ENCODE assay signal across 15 mouse cellular contexts in the genomic region with DNA sequence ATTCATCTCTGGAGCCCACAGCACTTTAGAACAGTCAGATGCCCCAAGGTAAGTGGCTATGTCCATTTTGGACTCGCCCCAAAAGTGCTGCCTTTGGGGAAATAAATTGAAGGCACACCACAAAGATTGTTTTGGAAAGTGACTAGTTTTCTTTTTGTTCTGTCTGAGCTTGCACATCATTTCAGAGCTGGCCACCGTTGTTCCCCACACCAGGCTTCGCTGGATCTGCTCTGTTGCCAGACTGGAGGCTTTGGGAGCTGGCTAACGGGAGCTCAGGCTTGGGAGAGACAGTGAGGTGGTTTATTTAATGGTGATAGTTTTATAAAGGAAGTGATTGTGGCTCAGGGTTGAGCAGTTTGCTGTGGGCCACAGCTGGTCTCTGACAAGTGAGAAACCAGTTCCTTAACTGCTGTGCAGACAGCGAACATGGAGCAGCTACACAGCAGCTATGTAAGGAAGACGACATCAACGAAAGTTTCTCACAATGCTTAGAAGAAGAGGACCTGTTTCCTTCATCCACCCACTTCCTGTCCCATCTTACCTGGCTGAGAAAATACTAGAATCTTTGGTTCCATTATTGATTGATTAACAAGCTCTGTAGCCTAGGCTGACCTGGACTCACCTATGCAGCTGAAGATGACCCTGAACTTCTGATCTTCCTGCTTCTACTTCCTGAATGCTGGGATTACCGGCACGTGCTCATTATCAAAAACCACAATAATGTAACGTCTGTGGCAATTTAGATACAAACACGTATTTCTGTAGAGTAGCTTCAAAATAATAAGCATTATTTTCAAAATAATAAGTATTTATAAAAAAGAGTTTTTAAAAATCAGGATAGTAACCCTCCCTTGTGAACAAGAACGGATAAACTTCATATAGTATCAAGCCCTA.
DNase-seq lines count a peak whose midpoint lies in the region; ATAC-seq and TF ChIP-seq lines count a peak whose summit lies in the region.
"Had no signal": no experiment of that assay in that cellular context is flagged by ENCODE, and none has a peak within 500 bp of the region (broad histone marks: within the 10 kb centered on the region; RNA-seq: fewer than 3 reads in every experiment).

No protein-coding gene starts in this region.

- ATAC-seq in heart, embryonic 11.5 days (replicated peaks; ENCODE audit: insufficient number of reproducible peaks, low FRiP score, low TSS enrichment) = no peak
- ATAC-seq in liver, embryonic 12.5 days = no peak
- ATAC-seq in hematopoietic stem cell, adult 5-6 weeks (replicated peaks in 1 of 2; ENCODE audit: insufficient read depth in 1 of 2, low FRiP score in 2 of 2, low TSS enrichment in 1 of 2, low read depth in 1 of 2, poor library complexity in 2 of 2, severe bottlenecking in 2 of 2) = peak; percentile 42 to 51; a peak in 3 of 4 replicates
- no peak for ATAC-seq in inflammation-experienced regulatory T-cells, adult 6 months
- no peak for ATAC-seq in forebrain, embryonic 14.5 days
- ATAC-seq: forebrain, embryonic 16.5 days; liver, postnatal 0 days had no signal

- TF ChIP-seq POLR2A in liver, adult 2 months (IDR thresholded peaks at IDR 0.05; ENCODE audit: extremely low read depth, insufficient read depth, low read length) = no peak
- TF ChIP-seq POLR2A in MEL (IDR thresholded peaks at IDR 0.05; ENCODE audit: control insufficient read depth in 1 of 2, insufficient read depth in 1 of 2, low read depth in 1 of 2, low read length in 2 of 2, poor library complexity in 1 of 2) = no peak

- H3K27me3 ChIP-seq in heart, embryonic 11.5 days (ENCODE audit: control insufficient read depth, insufficient read depth, low read length) = no peaks in the 10 kb centered on the region
- H3K27me3 ChIP-seq in liver, adult 2 months (ENCODE audit: control insufficient read depth, insufficient read depth, low read length) = no peaks in the 10 kb centered on the region
- no peaks in the 10 kb centered on the region for H3K27me3 ChIP-seq in liver, embryonic 12.5 days (replicated peaks)
- H3K27me3 ChIP-seq in MEL (ENCODE audit: control insufficient read depth in 1 of 2, insufficient read depth in 2 of 2, low read length in 2 of 2) = no peaks in the 10 kb centered on the region
- H3K27me3 ChIP-seq in forebrain, embryonic 14.5 days (replicated peaks; ENCODE audit: control insufficient read depth, insufficient read depth, low read length) = no peaks in the 10 kb centered on the region

- no peak overlapping the region for H3K9ac ChIP-seq in heart, embryonic 11.5 days (ENCODE audit: low read depth, low read length)
- no peak overlapping the region for H3K9ac ChIP-seq in liver, adult 2 months (ENCODE audit: low read depth, low read length)
- H3K9ac ChIP-seq in liver, embryonic 12.5 days = no peak overlapping the region
- no peak overlapping the region for H3K9ac ChIP-seq in MEL (ENCODE audit: control insufficient read depth, low read depth, low read length, poor library complexity, severe bottlenecking)
- no peak overlapping the region for H3K9ac ChIP-seq in forebrain, embryonic 14.5 days (ENCODE audit: low read length)
- H3K9ac ChIP-seq: liver, postnatal 0 days had no signal

- no peaks in the 10 kb centered on the region for H3K9me3 ChIP-seq in heart, embryonic 11.5 days (replicated peaks; ENCODE audit: control insufficient read depth, low read length)
- H3K9me3 ChIP-seq in liver, embryonic 12.5 days (replicated peaks) = no peaks in the 10 kb centered on the region
- no peaks in the 10 kb centered on the region for H3K9me3 ChIP-seq in MEL (replicated peaks; ENCODE audit: insufficient read depth, low read length)
- H3K9me3 ChIP-seq in forebrain, embryonic 14.5 days (replicated peaks; ENCODE audit: control insufficient read depth, low read length) = no peaks in the 10 kb centered on the region

- H3K4me2 ChIP-seq in heart, embryonic 11.5 days = no peak overlapping the region
- H3K4me2 ChIP-seq in liver, embryonic 12.5 days = no peak overlapping the region
- no peak overlapping the region for H3K4me2 ChIP-seq in forebrain, embryonic 14.5 days (ENCODE audit: low read length)

- no peak for TF ChIP-seq RAD21 in MEL (IDR thresholded peaks at IDR 0.05; ENCODE audit: low read depth, low read length)

- H3K79me2 ChIP-seq in liver, adult 2 months (ENCODE audit: control insufficient read depth, insufficient read depth, low read length) = no peaks in the 10 kb centered on the region
- H3K79me2 ChIP-seq in MEL (ENCODE audit: control insufficient read depth, insufficient read depth, low read length, poor library complexity) = no peaks in the 10 kb centered on the region

- WGBS in heart, embryonic 11.5 days (ENCODE audit: insufficient replicate concordance) = 71% methylated on average over 12 of the region's 12 CpGs
- 58% methylated on average over 12 of the region's 12 CpGs for WGBS in liver, adult 2 months
- 50% methylated on average over 12 of the region's 12 CpGs for WGBS in liver, embryonic 12.5 days (ENCODE audit: insufficient replicate concordance)
- WGBS in forebrain, embryonic 14.5 days = 87% methylated on average over 12 of the region's 12 CpGs

- DNase-seq in heart, adult 18-20 months = peak; percentile 21 to 37
- DNase-seq in liver, adult 2 months (ENCODE audit: extremely low read depth, low read depth, low spot score) = peak; percentile 29
- no peak for DNase-seq in MEL (ENCODE audit: low read depth, low spot score)
- no peak for DNase-seq in forebrain, embryonic 14.5 days (ENCODE audit: low spot score)
- DNase-seq: adrenal gland, adult 8-10 months; cerebellum, adult 9-10 months; kidney, adult 8-10 months; liver, postnatal 0 days; midbrain, embryonic 14.5 days; right cerebral cortex, postnatal 25 days had no signal

- H3K4me3 ChIP-seq in heart, embryonic 11.5 days (ENCODE audit: low read depth, low read length) = no peak overlapping the region
- no peak overlapping the region for H3K4me3 ChIP-seq in liver, adult 2 months (ENCODE audit: insufficient read depth, low read depth, low read length)
- H3K4me3 ChIP-seq in liver, embryonic 12.5 days = no peak overlapping the region
- no peak overlapping the region for H3K4me3 ChIP-seq in MEL (ENCODE audit: control insufficient read depth in 1 of 2, insufficient read depth in 1 of 2, low read depth in 2 of 2, low read length in 2 of 2)
- H3K4me3 ChIP-seq in forebrain, embryonic 14.5 days (ENCODE audit: low read depth, low read length) = no peak overlapping the region

- H3K27ac ChIP-seq in heart, embryonic 11.5 days (ENCODE audit: low read depth, low read length) = no peak overlapping the region
- H3K27ac ChIP-seq in liver, adult 2 months (replicated peaks; ENCODE audit: insufficient read depth, low read depth, low read length) = no peak overlapping the region
- no peak overlapping the region for H3K27ac ChIP-seq in liver, embryonic 12.5 days
- no peak overlapping the region for H3K27ac ChIP-seq in MEL (ENCODE audit: control insufficient read depth, low read depth, low read length)
- H3K27ac ChIP-seq in forebrain, embryonic 14.5 days (ENCODE audit: low read depth, low read length) = no peak overlapping the region

- H3K4me1 ChIP-seq in heart, embryonic 11.5 days (ENCODE audit: control insufficient read depth, insufficient read depth, low read length) = no peaks in the 10 kb centered on the region
- H3K4me1 ChIP-seq in liver, adult 2 months (ENCODE audit: control insufficient read depth, insufficient read depth, low read length) = peaks cover 4% of the 10 kb centered on the region; the same call in 1 of the 2 replicates
- H3K4me1 ChIP-seq in liver, embryonic 12.5 days = no peaks in the 10 kb centered on the region
- H3K4me1 ChIP-seq in MEL (ENCODE audit: control insufficient read depth in 1 of 2, insufficient read depth in 2 of 2, low read length in 2 of 2) = no peaks in the 10 kb centered on the region; a peak in 1 of 4 replicates
- no peaks in the 10 kb centered on the region for H3K4me1 ChIP-seq in forebrain, embryonic 14.5 days (ENCODE audit: control insufficient read depth, insufficient read depth, low read length)

- no peaks in the 10 kb centered on the region for H3K36me3 ChIP-seq in heart, embryonic 11.5 days (ENCODE audit: control insufficient read depth, insufficient read depth, low read length)
- no peaks in the 10 kb centered on the region for H3K36me3 ChIP-seq in liver, adult 2 months (ENCODE audit: control insufficient read depth, insufficient read depth, low read length)
- H3K36me3 ChIP-seq in liver, embryonic 12.5 days = no peaks in the 10 kb centered on the region
- peaks cover 0 to 2% of the 10 kb centered on the region in 2 experiments; a peak in 1 of 4 replicates for H3K36me3 ChIP-seq in MEL (ENCODE audit: control insufficient read depth in 1 of 2, insufficient read depth in 2 of 2, low read length in 2 of 2)
- H3K36me3 ChIP-seq in forebrain, embryonic 14.5 days (ENCODE audit: control insufficient read depth, insufficient read depth, low read length) = no peaks in the 10 kb centered on the region

- TF ChIP-seq CTCF in liver, adult 2 months (IDR thresholded peaks at IDR 0.05; ENCODE audit: low read depth, low read length) = no peak
- no peak for TF ChIP-seq CTCF in MEL (IDR thresholded peaks at IDR 0.05 in 2 of 3, conservative IDR thresholded peaks at IDR 0.05 in 1 of 3; ENCODE audit: control insufficient read depth in 1 of 3, insufficient read depth in 1 of 3, low read depth in 2 of 3, low read length in 3 of 3, poor library complexity in 1 of 3, severe bottlenecking in 1 of 3)

- TF ChIP-seq EP300 in MEL (IDR thresholded peaks at IDR 0.05; ENCODE audit: low read depth in 1 of 2, low read length in 2 of 2) = no peak

TF ChIP-seq in MEL, 35 proteins besides CTCF, POLR2A, EP300 and RAD21 (continues in another document):
- TF ChIP-seq TCF12 (IDR thresholded peaks at IDR 0.05; ENCODE audit: low read depth, low read length) (no peak), BHLHE40 (IDR thresholded peaks at IDR 0.05; ENCODE audit: borderline replicate concordance, low read depth, low read length) (peak; percentile 84), ZNF384 (IDR thresholded peaks at IDR 0.05; ENCODE audit: low read depth, low read length) (no peak), TBP (IDR thresholded peaks at IDR 0.05; ENCODE audit: low read depth, low read length) (no peak), USF1 (IDR thresholded peaks at IDR 0.05; ENCODE audit: low read depth, low read length) (peak; percentile 56; the same call in 1 of the 2 replicates), MYC (IDR thresholded peaks at IDR 0.05; ENCODE audit: low read depth, low read length) (no peak), UBTF (IDR thresholded peaks at IDR 0.05; ENCODE audit: borderline replicate concordance, insufficient read depth, low read depth, low read length) (no peak), MEF2A (IDR thresholded peaks at IDR 0.05; ENCODE audit: extremely low read depth, insufficient replicate concordance, low read depth, low read length, poor library complexity, severe bottlenecking) (no peak), ETS1 (IDR thresholded peaks at IDR 0.05; ENCODE audit: low read depth, low read length) (no peak), MAFK (IDR thresholded peaks at IDR 0.05; ENCODE audit: borderline replicate concordance, low read depth, low read length) (no peak), USF2 (IDR thresholded peaks at IDR 0.05; ENCODE audit: borderline replicate concordance in 1 of 2, insufficient read depth in 1 of 2, low read depth in 1 of 2, low read length in 2 of 2) (no peak), CHD2 (IDR thresholded peaks at IDR 0.05; ENCODE audit: low read length) (no peak), POLR2AphosphoS2 (IDR thresholded peaks at IDR 0.05; ENCODE audit: low read length) (no peak)

Comparison
In these comparisons a context has a peak if more than half of its experiments do, and no peak if none do; other contexts are left out.
1. DNase-seq: peak in heart, adult 18-20 months (2 of 2) and liver, adult 2 months (single experiment); none in MEL (single experiment) and forebrain, embryonic 14.5 days (single experiment).
2. ATAC-seq: peak in hematopoietic stem cell, adult 5-6 weeks (2 of 2); none in heart, embryonic 11.5 days (single experiment), liver, embryonic 12.5 days (single experiment), inflammation-experienced regulatory T-cells, adult 6 months (single experiment) and forebrain, embryonic 14.5 days (single experiment).